Mouse (Mus musculus): ENCODE data around the gene Ly75. TPM values are rescaled to one million over a fixed set of nuclear protein-coding genes. Genes with fewer than 3 reads are reported as not detected.

The Ly75 gene
- polyA plus RNA-seq, 1 experiment from 2014 or later, result 0.41 TPM

DNA sequence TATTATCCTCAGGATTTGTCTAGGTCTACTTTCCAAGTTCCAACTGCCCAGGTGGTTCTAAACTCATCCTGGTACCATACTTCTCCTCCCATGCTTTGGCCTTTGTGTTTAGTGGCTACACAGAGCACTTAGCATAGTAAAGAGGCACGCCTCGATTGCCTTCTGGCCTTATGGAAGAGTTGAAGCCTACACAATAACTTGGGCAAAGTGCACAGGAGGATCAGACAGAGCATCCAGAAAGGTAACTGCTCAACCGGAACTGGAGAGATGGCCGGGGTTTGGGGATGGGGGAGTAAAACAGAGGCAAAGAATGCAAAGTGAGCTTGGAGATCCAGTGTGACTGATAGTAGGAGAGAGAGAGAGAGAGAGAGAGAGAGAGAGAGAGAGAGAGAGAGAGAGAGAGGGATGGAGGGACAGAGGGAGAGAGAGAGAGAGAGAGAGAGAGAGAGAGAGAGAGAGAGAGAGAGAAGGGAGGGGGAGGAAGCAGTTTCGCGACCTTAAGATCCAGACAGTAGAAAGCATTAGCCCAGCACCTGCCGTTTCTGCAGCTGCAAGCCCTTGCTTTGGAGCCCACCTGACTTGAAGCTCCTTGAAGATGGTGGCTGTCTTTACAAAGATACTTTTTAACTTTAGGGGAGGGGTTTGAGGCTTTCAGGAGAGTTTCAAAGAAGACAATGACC is 1.1 kb upstream of the Ly75 start:
- Histone ChIP-seq H3K4me2 (ENCODE audit: low read length) (no peak overlapping the region), H3K9ac (ENCODE audit: low read length) (no peak overlapping the region), H3K27me3 (replicated peaks; ENCODE audit: control insufficient read depth, insufficient read depth, low read length) (no peaks in the 10 kb centered on the region), H3K4me3 (ENCODE audit: low read depth, low read length) (no peak overlapping the region), H3K27ac (ENCODE audit: low read depth, low read length) (no peak overlapping the region), H3K4me1 (ENCODE audit: control insufficient read depth, insufficient read depth, low read length) (0 out of 2 replicates have a peak, but pooled peaks cover 2% of the 10 kb centered on the region), H3K36me3 (ENCODE audit: control insufficient read depth, insufficient read depth, low read length) (no peaks in the 10 kb centered on the region), H3K9me3 (replicated peaks; ENCODE audit: control insufficient read depth, low read length) (no peaks in the 10 kb centered on the region)
- no peak for ATAC-seq
- WGBS, result 30% methylated on average over 7 of the region's 7 CpGs
- no peak for DNase-seq (ENCODE audit: low spot score)

- ATAC-seq, result no peak
- no peaks in the 10 kb centered on the region for H3K27me3 ChIP-seq (replicated peaks; ENCODE audit: control insufficient read depth, insufficient read depth, low read length)
- peak overlapping the region; percentile 91 for H3K4me2 ChIP-seq (ENCODE audit: low read length)
- no peak overlapping the region for H3K27ac ChIP-seq (ENCODE audit: low read depth, low read length)
- WGBS, result 64% methylated on average over 3 of the region's 3 CpGs
- DNase-seq (ENCODE audit: low spot score), result no peak
- H3K9me3 ChIP-seq (replicated peaks; ENCODE audit: control insufficient read depth, low read length), result no peaks in the 10 kb centered on the region
- H3K4me1 ChIP-seq (ENCODE audit: control insufficient read depth, insufficient read depth, low read length), result 0 out of 2 replicates have a peak, but pooled peaks cover 2% of the 10 kb centered on the region
- no peak overlapping the region for H3K9ac ChIP-seq (ENCODE audit: low read length)
- H3K4me3 ChIP-seq (ENCODE audit: low read depth, low read length), result no peak overlapping the region
- no peaks in the 10 kb centered on the region for H3K36me3 ChIP-seq (ENCODE audit: control insufficient read depth, insufficient read depth, low read length)
These were observed 757 bp downstream of the Ly75 start for GRCm38 (mm10) chr2:60382346-60382745.

DNA sequence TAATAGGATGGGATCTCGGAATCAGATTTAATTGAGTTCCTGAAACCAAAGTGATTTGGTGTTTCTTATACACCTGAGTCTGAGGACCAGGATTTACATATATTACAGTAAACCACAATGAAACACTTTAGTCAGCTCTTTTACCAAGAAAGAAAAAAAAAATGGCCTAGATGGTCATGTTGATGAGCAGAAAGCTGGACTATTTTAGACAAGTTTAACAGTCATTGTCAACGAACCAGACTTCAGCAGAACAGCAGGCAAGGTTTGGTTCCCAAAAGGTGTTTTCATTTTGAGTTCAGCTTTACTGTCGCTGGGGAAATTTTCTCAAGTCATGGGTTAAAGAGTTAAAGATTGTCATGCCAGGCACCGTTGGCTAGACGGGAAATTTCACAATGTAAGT is 5.8 kb downstream of the Ly75 start:
- Histone ChIP-seq H3K4me1 (ENCODE audit: control insufficient read depth, insufficient read depth, low read length) (no peaks in the 10 kb centered on the region), H3K9ac (ENCODE audit: low read length) (no peak overlapping the region), H3K4me3 (ENCODE audit: low read depth, low read length) (no peak overlapping the region), H3K27ac (ENCODE audit: low read depth, low read length) (no peak overlapping the region), H3K4me2 (ENCODE audit: low read length) (no peak overlapping the region), H3K9me3 (replicated peaks; ENCODE audit: control insufficient read depth, low read length) (no peaks in the 10 kb centered on the region), H3K27me3 (replicated peaks; ENCODE audit: control insufficient read depth, insufficient read depth, low read length) (no peaks in the 10 kb centered on the region), H3K36me3 (ENCODE audit: control insufficient read depth, insufficient read depth, low read length) (no peaks in the 10 kb centered on the region)
- ATAC-seq, result no peak
- 90% methylated on average over 5 of the region's 5 CpGs for WGBS
- DNase-seq (ENCODE audit: low spot score), result no peak

DNA sequence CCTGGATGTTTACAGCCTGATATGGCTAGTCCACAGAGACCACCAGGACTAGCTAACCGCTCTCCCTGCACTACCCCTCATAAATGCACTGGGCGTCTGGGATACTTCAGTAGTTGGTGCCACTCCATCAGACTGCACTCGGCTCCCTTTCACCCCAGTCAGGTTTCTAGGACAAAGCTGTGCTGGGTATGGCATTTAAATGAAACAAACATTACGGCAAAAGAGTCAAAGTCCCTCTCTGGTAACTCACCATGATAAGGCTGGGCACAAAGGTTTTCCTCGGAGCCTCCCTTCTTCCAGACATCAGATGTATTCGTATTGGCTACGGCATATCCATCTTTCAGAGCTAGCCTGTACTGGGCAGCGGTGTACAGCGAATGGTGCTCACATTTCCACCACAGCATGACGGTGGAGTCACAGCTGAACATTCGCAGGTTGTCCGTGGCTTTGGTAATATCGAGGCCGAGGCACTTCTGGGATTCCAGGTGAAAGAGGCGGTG is 7.4 kb downstream of the Ly75 start:
- ATAC-seq (no peak), DNase-seq (ENCODE audit: low spot score) (no peak)
- WGBS, result 95% methylated on average over 15 of the region's 15 CpGs
- Histone ChIP-seq H3K9me3 (replicated peaks; ENCODE audit: control insufficient read depth, low read length) (no peaks in the 10 kb centered on the region), H3K4me1 (ENCODE audit: control insufficient read depth, insufficient read depth, low read length) (no peaks in the 10 kb centered on the region), H3K27ac (ENCODE audit: low read depth, low read length) (no peak overlapping the region), H3K4me2 (ENCODE audit: low read length) (no peak overlapping the region), H3K9ac (ENCODE audit: low read length) (no peak overlapping the region), H3K4me3 (ENCODE audit: low read depth, low read length) (no peak overlapping the region), H3K36me3 (ENCODE audit: control insufficient read depth, insufficient read depth, low read length) (no peaks in the 10 kb centered on the region), H3K27me3 (replicated peaks; ENCODE audit: control insufficient read depth, insufficient read depth, low read length) (no peaks in the 10 kb centered on the region)

DNA sequence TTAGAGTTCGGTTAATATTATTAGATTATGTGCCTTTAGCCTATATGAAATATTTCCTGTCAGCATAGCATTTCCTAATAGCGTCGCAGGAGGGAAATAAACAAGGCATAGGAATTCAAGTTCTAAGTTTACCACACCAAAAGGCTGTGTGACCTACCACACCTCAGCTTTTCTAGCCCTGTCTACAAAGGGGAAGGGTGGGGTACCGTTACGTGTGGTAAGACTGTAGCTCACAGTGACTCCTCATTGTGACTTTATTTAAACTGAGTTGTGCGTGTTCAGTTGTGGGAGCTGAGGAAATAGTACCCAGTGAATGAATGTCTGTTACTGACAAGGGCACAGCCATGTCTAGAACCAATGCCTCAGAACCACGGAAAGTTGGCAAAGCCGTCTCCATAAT is 8.0 kb downstream of the Ly75 start:
- H3K4me1 ChIP-seq (ENCODE audit: control insufficient read depth, insufficient read depth, low read length), result no peaks in the 10 kb centered on the region
- no peak overlapping the region for H3K4me3 ChIP-seq (ENCODE audit: low read depth, low read length)
- H3K27ac ChIP-seq (ENCODE audit: low read depth, low read length), result no peak overlapping the region
- WGBS, result 95% methylated on average over 8 of the region's 8 CpGs
- no peak overlapping the region for H3K9ac ChIP-seq (ENCODE audit: low read length)
- H3K4me2 ChIP-seq (ENCODE audit: low read length), result no peak overlapping the region
- DNase-seq (ENCODE audit: low spot score) (no peak), ATAC-seq (no peak)
- H3K36me3 ChIP-seq (ENCODE audit: control insufficient read depth, insufficient read depth, low read length), result no peaks in the 10 kb centered on the region
- H3K9me3 ChIP-seq (replicated peaks; ENCODE audit: control insufficient read depth, low read length), result no peaks in the 10 kb centered on the region
- no peaks in the 10 kb centered on the region for H3K27me3 ChIP-seq (replicated peaks; ENCODE audit: control insufficient read depth, insufficient read depth, low read length)

DNA sequence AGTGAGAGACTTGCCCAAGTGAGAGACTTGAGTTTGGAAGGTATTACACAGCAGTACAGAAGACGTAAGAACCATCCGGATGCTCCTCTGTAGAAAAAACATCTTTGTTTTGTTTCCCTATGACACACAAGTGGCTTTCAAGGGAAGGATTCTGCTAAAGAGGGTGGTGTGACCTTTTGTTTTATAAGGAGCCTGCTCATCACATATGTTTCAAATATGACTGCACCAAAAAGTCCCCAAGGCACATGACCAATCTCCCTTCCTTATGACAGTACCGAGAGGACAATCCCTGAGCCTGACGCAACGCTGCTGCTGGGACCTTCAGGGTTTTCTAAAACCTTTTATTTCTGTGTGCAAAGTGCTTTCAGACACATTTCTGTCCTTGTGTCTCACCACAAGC is 12.9 kb downstream of the Ly75 start:
- DNase-seq (ENCODE audit: low spot score), result no peak
- H3K4me1 ChIP-seq (ENCODE audit: control insufficient read depth, insufficient read depth, low read length), result no peaks in the 10 kb centered on the region
- no peaks in the 10 kb centered on the region for H3K27me3 ChIP-seq (replicated peaks; ENCODE audit: control insufficient read depth, insufficient read depth, low read length)

DNA sequence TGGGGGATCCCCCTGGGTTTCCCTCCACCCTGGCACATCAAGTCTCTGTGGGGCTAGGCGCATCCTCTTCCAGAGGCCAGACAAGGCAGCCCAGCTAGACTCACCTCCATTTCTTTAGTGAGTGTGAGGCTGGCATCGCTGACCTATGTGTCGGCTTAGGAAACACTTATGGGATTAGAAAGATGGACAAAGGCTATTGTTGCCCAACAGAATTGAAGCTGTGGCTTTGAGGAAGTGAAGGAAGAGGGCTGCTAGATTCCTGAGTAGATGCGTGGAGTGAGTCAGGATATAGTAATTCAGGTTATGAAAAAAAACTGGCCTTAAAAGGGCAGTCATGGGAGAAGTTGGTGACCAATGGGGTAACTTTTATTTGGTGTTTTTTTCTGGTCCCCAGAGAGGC is 13.6 kb downstream of the Ly75 start:
- WGBS, result 69% methylated on average over 4 of the region's 4 CpGs
- no peaks in the 10 kb centered on the region for H3K27me3 ChIP-seq (replicated peaks; ENCODE audit: control insufficient read depth, insufficient read depth, low read length)
- ATAC-seq, result no peak

More for the DNA sequence above, 12.9 kb downstream of the Ly75 start:
- WGBS, result 95% methylated on average over 5 of the region's 5 CpGs
- no peak overlapping the region for H3K4me2 ChIP-seq (ENCODE audit: low read length)
- ATAC-seq, result no peak
- no peaks in the 10 kb centered on the region for H3K36me3 ChIP-seq (ENCODE audit: control insufficient read depth, insufficient read depth, low read length)
- no peak overlapping the region for H3K27ac ChIP-seq (ENCODE audit: low read depth, low read length)
- H3K9ac ChIP-seq (ENCODE audit: low read length), result no peak overlapping the region
- no peaks in the 10 kb centered on the region for H3K9me3 ChIP-seq (replicated peaks; ENCODE audit: control insufficient read depth, low read length)
- H3K4me3 ChIP-seq (ENCODE audit: low read depth, low read length), result no peak overlapping the region

GRCm38 (mm10) chr2:60367871-60368270 is 15.2 kb downstream of the Ly75 start:
- DNase-seq (ENCODE audit: low spot score) (no peak), ATAC-seq (no peak)
- Histone ChIP-seq H3K9ac (ENCODE audit: low read length) (no peak overlapping the region), H3K4me3 (ENCODE audit: low read depth, low read length) (no peak overlapping the region), H3K4me2 (ENCODE audit: low read length) (no peak overlapping the region), H3K4me1 (ENCODE audit: control insufficient read depth, insufficient read depth, low read length) (no peaks in the 10 kb centered on the region), H3K36me3 (ENCODE audit: control insufficient read depth, insufficient read depth, low read length) (no peaks in the 10 kb centered on the region), H3K9me3 (replicated peaks; ENCODE audit: control insufficient read depth, low read length) (no peaks in the 10 kb centered on the region), H3K27me3 (replicated peaks; ENCODE audit: control insufficient read depth, insufficient read depth, low read length) (no peaks in the 10 kb centered on the region), H3K27ac (ENCODE audit: low read depth, low read length) (no peak overlapping the region)
- WGBS, result 89% methylated on average over 7 of the region's 7 CpGs

More for the DNA sequence above, 13.6 kb downstream of the Ly75 start:
- Histone ChIP-seq H3K27ac (ENCODE audit: low read depth, low read length) (no peak overlapping the region), H3K36me3 (ENCODE audit: control insufficient read depth, insufficient read depth, low read length) (no peaks in the 10 kb centered on the region), H3K4me2 (ENCODE audit: low read length) (no peak overlapping the region), H3K9ac (ENCODE audit: low read length) (no peak overlapping the region), H3K4me3 (ENCODE audit: low read depth, low read length) (no peak overlapping the region), H3K9me3 (replicated peaks; ENCODE audit: control insufficient read depth, low read length) (no peaks in the 10 kb centered on the region), H3K4me1 (ENCODE audit: control insufficient read depth, insufficient read depth, low read length) (no peaks in the 10 kb centered on the region)
- DNase-seq (ENCODE audit: low spot score), result no peak

DNA sequence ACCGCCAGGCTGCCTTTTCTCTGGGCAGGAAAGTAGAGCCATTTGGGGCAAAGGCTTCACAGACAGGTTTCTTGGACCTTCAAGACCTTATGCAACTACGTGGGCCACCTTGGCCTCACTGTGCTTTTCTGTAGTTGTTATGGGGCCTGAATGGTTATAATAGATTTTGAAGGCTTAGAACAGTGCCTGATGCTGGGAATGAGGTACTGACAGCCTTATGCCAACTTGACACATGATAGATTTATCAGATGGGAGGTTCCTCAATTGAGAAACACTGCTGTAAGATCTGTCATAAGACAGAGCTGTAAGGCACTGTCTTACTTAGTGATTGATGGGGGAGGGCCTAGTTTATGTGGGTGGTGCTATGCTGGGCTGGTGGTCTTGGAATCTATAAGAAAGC is 15.9 kb downstream of the Ly75 start:
- no peaks in the 10 kb centered on the region for H3K4me1 ChIP-seq (ENCODE audit: control insufficient read depth, insufficient read depth, low read length)
- WGBS, result 97% methylated on average over 2 of the region's 2 CpGs

More for the DNA sequence above, 15.9 kb downstream of the Ly75 start:
- Histone ChIP-seq H3K9ac (ENCODE audit: low read length) (no peak overlapping the region), H3K9me3 (replicated peaks; ENCODE audit: control insufficient read depth, low read length) (no peaks in the 10 kb centered on the region), H3K27ac (ENCODE audit: low read depth, low read length) (no peak overlapping the region), H3K36me3 (ENCODE audit: control insufficient read depth, insufficient read depth, low read length) (no peaks in the 10 kb centered on the region), H3K4me3 (ENCODE audit: low read depth, low read length) (no peak overlapping the region), H3K4me2 (ENCODE audit: low read length) (no peak overlapping the region), H3K27me3 (replicated peaks; ENCODE audit: control insufficient read depth, insufficient read depth, low read length) (no peaks in the 10 kb centered on the region)
- DNase-seq (ENCODE audit: low spot score) (no peak), ATAC-seq (no peak)

Measured in forebrain, embryonic 14.5 days (tissue).